Mouse (Mus musculus) frontal cortex, adult (tissue): ENCODE measurements around the gene Timp3.
"Not testable (repeated sequence)": the region's sequence is repeated elsewhere in the genome, so short reads cannot be mapped to it uniquely, and the experiment has no call there.

Source experiments
- ATAC-seq: cut with Nextera tagmentation; 2 replicates; pipeline ENCODE4 v1.9.2; 2017; ENCODE audit warnings: mild to moderate bottlenecking, moderate library complexity, mixed read lengths; ENCODE audit not compliant: low TSS enrichment

The Timp3 gene

DNA sequence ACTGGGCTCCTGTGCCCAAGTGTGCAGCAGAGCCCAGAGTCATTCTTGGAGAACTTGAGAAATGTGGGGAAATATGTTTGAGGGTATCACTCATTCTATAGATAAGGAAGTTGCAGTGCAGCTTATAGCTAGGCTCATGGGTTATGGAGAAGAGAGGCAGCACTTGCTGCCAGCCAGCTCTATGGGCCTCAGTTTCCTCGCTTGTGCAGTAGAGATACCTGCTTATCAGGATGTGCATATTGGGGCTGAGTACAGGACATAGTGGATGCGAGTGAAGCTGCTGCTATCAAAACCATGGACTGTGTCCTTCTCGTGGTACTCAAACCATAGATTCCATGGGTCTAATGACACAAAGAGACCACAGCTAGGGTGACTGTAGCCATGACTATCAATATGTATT is 52.3 kb downstream of the Timp3 start:
- ATAC-seq: no peak

DNA sequence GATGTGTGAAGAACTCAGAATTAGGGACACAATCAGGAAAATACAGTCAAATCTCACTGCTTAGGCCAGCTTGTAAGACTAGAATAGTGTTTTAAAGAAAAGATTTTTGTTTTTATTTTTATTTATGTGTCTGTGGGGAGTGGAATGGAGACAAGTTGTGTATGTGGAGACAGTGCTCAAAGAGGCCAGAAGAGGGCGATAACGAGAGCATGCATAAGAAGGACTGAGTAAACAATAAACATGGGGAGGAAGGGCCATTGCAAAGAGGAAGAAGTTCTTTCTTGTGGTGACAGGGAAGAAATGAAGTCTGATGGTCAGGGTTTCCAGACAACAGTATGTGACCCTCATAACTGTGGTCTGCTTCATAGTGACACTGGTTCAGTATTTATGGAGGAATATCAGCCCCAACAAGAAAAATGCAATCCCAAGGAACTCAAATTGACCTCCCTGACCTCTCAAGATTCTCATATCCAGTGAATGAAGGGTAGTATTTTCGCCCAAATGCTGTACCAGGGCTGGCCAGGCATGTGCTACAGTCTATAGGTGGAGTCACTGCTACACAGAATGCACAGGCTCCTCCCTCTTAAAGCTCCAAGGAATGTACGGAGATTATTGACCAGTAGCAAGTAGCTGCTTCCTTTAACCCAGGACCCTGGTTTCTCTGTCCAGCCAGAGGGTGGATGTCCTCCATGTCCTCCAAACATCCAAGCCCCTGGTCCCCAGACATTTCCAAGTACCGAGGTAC is 56.8 kb downstream of the Timp3 start:
- ATAC-seq: no peak

DNA sequence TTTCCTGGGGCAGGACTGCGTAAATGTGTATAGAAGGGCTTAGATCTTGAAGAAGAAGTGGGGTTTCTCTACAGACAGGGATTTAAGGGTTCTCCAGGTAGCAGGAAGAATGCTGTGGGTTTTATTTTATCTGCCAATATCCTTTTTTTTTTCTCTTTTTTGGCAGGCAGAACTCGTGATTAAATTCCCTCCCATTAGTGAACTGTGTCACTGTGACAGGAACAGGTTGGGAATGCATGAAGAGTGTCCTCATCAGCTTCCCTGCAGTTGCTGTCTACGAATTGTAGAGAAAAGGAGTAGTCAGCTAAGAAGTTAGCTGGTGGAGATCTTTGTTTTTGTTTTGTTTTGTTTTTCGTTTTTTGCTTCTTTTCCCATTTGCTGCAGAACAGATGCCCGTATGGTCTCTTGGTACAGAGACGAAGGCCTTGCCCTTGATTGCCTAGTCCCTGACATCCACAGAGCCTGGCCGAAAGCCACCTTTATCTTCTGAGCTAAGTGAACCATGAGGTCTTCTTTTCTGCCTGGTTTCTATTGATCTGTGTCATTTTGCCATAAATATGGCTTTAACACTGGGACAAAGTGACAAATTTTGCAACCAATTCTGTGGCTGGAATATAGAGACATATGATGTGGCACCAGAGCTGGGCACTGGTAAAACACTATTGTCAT is 58.3 kb downstream of the Timp3 start:
- no peak for ATAC-seq

DNA sequence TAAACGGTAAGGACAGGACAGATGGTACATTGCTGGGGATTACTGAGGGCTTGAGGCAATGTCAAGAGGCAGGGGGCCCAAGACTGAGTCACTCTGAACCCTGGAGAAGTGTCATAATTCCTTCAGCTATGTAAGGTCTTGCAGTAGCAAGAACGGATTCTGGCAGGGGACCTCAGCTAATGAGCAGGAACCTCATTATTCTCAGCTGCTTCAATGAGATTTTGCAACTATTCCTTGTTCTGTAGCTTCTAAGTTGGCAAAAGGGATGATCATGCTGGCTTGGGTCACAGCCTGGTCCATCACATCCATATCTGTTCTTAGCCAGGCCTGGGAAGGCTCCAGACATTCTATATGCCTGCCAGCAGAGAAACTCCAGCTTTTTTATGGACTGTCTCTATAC is 59.0 kb downstream of the Timp3 start:
- ATAC-seq: no peak

DNA sequence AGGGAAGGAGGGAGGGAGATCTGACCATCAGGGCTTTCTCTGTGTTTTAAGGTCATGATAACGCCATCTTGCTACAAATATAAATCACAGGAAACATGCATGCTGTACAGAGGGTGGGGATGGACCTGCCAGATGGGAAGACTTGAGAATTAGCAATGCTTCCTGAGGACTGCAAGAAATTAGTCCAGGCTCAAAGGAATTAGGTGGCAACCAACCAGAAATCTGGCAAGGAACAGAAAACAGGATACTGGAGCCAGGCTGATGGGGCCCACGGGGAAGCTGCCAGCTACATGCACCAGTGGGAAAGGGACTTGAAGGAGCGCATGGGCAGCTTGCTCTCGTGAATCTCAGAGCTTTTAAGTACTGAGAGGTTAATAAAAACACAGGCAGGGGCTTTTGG is 59.5 kb downstream of the Timp3 start:
- no peak for ATAC-seq

DNA sequence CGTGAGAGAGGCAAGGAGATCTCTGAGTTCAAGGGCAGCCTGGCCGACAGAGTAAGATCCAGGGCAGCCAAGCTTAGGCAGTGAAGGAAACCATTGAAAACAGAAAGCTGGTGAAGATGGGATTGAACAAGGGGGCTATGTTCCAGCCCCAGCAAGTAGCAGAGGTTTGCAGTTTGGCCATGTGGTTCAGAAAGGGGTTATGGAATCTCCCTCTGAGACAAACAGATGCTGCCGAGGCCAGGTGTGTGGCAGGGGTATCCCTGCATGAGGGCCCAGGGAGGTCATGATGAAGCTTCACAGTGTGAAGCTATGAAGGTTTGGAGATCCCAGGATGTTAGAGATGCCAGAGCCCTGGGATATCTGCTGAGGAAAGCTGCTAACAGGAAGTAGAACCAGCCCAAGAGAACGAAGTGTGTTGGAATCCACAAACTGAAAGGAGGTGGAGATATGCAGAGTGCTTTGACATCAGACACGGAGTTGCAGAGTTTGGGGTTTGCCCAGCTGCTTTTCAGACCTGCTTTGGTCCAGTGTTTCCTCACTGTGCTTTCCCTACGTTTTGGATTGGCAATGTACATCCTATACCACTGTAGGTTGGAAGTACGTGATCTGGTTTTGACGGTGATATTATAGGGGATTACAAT is 63.6 kb downstream of the Timp3 start:
- ATAC-seq: no peak

DNA sequence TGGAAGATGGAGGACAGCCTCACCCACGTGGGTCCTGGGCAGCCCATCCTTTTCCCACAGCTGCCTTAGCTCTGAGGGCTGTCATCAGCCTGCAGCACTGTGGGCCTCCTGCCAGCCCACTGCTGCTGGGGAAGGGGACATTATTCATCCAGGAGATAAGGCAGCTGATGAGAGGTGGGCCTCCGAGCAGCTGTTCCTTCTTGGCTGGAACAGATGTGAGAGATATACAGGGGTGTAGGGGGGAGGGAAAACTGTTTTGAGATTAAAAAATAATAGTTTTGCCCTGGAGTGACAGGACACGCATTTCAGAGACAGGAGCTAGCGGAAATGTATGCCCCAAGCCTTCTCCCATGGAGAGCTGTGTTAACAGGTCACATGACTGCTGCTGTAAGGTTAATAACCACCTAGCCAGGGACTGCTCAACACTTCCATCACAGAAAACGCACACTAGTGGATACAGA is 65.5 kb downstream of the Timp3 start:
- no peak for ATAC-seq

DNA sequence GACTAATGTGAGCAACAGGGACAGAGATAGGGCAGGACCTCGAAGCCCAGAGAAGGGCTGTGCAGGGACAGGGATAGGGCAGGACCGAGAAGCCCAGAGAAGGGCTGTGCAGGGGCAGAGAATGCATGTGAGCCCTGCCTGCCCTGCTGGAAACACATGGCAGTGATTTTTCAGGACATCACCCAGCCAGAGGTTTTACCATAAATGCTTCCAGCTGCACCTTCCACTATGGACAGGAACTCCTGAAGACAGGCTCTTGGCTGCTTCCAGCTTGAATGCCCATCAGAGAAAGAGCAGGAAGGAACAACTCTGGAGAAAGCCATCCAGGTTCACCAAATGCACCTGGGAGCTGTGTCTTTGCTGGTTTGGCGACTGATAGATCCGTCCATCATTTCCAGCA is 67.2 kb downstream of the Timp3 start:
- no peak for ATAC-seq

DNA sequence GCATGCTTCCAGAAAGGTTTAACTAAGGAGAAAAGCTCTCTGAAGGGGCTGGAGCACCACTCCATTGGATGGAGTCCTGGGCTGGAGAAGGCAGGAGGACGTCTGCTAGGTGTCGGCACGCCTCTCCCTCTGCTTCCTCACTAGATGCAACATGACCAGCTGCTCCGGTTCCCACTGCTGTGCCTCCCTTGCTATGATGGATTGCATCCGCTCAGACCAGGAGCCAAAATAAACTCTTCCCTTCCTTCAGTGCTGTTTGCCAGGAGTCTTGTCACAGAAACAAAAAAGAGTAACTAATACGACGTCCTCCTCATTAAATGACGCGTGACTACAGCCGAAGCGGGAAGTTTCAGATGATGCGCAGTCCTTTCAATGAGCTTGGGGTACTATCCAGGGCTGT is 68.6 kb downstream of the Timp3 start:
- no peak for ATAC-seq

DNA sequence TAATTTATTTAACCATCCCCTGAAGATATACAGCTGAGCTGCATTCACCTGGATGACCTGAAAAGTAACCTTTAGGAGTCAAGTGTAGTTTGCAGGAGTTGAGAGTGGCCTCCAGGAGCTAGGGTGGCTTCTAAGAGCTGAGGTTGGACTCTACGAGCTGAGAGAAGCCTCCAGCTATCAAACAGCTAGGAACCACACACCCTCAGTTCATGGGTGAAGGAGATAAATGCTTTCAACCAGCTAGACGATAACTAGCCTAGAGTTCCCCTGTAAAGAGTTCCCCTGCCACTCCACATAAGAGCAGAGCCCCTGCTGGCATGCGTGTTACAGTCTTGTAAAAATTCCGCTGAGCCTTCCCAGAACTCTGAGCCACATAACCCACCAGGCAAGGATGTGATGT is 69.2 kb downstream of the Timp3 start:
- no peak for ATAC-seq

DNA sequence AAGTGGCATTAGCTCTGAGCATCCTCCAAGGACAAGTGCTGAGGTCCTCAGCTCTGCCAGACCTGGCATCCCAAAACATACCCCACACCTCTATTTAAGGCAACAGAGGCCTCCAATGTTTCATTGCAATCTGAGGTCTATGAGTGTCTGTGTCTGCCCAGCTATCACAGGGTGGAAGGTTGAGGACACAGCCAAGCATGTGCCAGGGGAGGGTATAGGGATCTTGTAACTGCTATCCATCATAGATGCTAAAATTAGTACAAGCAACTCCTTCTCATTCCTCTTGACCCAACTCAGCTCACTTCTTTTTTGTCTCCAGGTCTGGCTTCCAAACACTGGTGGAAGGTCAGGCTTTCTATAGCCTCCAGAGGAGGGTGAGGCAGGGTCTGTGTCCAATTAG is 71.4 kb downstream of the Timp3 start:
- ATAC-seq: no peak

DNA sequence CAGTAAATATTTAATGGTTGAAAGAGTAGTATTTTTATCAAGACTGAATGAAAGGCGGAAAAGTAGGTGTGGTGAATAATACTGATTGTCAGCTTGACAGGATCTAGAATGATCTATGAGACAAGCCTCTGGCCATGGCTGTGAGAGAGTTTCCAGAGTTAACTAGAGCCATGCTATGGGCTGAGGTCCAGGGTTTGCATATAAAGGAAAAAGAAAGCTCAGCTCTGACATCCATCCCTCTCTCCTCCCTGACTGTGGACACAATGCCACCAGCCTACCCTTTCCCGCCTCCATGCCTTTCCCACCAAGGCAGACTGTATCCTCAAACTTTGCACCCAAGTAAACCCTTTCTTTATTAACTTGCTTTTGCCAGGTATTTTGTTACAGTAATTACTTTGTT is 73.9 kb downstream of the Timp3 start:
- ATAC-seq: no peak

DNA sequence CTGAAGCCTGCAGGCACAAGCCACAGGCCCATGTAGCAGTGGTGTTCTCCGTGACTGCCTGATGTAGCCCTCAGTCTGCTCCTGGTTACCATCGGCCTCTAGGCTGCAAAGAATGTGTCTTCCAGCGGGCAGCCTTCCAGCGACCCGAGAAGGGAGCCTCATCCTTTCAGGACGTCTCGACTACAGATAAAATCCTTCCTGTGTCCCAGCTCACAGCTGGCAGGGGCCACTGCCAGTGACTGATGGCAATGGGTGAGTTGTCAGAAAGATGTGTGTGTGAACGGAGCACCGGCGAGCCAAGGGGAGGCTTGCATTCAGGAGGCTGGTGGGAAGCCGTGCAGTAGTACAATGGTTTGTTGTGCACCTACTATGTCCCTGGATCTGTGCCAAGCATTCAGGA is 75.7 kb downstream of the Timp3 start:
- no peak for ATAC-seq

DNA sequence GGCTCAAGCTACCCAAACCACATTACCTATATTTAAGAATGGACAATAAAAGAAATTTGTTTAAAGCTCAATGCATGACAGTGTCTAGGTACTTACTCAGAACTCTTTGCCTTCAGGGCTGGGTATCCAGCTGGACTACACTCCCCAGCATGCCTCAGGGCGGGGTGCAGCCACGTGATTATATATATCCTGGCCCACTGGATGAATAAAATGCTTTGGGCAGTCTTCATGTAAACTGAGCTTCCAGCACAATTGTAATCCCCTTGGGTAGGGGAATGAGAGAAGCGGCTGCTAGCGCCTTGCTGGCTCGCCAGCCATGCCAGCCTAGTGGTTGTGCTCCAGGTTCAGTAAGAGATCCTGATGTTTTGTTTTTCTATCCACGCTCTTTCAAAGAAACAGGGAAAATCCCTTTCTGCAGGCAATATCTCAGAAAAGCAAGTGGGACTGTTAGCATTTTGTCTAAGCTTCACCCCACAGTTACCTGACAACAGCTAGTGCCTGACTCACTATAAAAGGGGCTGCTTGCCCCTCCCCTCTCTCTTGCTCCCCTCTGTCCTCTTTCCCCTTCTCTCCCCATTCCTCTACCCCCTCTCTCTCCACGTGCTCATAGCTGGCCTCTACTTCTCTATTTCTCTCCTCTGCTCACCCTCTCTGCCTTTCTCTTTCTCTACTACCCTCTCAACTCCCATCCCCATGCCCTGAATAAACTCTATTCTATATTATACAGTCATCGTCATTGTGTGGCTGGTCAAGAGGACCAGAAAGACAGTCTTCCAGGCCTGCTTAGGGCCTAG is 76.4 kb downstream of the Timp3 start:
- ATAC-seq: peak; percentile 65; the same call in 1 of the 2 replicates

DNA sequence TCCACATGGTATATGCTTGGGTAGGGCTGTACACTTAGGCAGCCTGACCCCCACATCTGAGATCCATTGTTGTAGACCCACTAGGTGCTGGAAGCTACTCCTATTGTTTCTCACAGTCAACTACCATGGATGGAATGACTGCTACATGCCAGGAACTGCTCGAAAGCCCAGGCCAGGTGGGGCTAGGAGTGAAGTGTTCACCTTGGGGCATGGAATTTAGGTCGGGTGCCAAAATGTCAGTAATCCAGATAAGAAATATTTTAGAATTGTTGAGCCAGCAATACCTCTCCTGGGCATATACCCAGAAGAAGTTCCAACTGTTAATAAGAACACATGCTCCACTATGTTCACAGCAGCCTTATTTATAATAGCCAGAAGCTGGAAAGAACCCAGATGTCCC is 78.6 kb downstream of the Timp3 start:
- ATAC-seq: not testable (repeated sequence)

DNA sequence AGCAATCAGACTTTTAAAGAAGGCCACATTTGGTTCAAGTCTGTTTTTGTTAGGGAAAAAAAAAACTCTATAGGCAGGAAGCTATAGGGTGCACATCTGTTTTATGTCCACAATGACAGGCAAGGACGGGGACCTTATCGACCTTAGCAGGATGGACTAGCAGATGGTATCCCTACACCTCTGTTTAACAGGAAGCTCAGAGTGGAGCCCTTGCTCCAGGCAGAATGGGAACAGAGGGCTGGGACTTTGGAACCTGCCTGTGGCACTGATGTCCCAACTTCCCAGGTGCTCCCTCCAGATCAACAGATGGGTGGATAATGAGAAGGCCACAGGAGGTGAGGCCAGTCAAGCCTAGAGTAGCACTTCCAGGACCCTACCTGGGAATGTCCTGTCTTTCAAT is 80.5 kb downstream of the Timp3 start:
- no peak for ATAC-seq

DNA sequence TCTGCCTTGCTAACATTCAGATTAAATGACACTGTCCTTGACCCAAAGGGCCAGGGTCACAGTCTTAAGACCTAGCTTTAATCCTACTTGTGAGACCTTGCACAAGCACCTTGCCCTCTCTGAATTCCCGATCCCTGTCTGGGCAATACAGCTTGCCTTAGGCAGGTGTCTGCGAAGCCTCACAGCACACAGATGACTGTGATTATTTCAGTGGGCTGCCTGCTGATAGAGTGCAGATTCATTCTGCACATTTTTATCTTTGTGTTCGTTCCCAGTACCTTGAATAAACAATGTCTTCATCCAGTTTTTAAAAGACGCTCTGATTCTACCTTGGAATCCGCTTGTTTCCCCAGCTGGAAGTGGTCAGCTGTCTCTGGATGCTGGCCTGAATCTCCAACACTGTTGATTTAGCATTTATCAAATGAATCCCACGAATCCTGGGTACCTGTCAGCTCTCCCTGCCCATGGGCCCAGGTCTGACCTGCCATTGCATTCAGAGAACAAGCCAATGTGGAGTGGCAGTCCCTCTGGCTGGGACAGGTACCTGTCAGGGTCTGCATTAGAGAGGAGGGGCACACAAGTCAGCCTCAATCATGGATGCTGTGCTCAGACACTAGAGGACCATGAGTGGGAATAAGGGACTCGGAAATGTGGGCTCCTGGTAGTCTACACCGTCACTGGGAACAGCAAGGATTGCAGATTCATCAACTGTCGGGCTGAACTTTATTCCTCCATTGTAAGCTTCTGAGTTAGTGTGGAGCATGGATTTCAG is 81.2 kb downstream of the Timp3 start:
- no peak for ATAC-seq

DNA sequence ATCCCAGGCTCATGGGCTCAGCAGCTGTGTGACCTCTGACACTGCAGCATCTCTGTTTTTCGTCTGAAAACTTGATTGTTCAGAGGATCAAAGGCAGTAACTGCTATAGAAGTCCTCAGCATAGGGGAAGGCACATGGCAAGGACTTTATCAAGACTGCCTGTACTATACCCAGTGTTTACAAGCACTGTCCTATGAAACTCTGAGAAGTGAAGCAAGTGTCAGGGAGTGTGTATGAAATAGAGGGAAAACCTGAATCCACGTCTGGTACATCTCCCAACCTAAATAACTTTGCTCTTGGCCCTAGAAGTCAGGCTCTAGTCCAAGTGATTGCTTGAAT is 81.7 kb downstream of the Timp3 start:
- no peak for ATAC-seq

DNA sequence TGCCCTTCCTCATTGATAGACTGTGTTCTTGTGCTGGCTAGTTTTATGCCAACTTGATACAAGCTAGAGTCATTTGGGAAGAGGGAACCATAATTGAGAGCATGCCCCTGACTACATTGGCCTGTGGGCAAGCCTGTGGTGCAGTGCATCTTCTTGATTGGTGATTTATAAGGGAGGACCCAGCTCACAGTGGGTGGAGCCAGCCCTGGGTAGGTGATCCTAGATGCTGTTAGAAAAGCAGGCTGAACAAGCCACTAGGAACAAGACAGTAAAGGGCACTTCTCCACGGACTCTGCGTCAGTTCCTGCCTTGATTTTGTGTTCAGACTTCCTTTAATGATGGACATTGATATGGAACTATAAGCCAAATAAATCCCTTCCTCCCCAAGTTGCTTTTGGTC is 84.5 kb downstream of the Timp3 start:
- ATAC-seq: no peak

DNA sequence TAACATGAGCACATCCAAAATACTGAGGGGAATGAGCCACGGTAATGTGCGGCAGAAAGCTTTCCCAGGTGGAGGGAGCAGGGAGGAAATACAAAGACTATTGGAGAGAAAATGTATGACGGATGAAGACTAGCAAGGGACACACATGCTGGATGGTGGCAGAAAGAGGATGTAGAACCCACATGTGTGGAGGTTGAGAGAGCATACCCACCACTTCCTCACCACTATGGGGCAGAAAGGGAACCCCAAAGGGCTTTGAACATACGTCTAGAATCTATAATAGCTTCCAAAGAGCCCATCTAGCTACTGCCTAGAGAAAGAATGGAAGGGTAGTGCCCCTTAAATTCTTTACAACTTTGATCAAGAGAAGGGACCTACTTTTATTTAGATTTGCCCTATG is 85.5 kb downstream of the Timp3 start:
- no peak for ATAC-seq

DNA sequence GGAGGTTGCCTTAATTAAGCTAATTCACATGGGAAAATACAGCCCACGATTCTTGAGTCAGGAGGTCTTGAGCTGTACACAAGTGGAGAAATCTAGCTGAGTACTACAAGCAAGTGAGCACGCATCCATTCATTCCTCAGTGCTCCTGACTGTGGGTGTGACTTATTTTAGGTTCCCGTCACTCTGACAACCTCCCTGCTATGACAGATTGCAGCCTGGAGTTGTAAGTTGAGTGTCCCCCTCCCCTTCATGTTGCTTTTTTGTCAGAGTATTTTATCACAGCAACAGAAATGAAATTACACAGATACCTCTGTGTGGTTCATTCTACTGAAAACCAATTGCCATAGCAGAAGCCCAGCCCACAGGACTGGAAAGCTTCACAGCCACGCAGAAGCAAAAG is 86.1 kb downstream of the Timp3 start:
- no peak for ATAC-seq
